Mouse (Mus musculus) 416B (cell line): ENCODE data around the gene Vcan.
"Not testable (repeated sequence)": the region's sequence is repeated elsewhere in the genome, so short reads cannot be mapped to it uniquely, and the experiment has no call there.

Source experiments
- DNase-seq: peaks from one replicate; pipeline ENCODE4 v3.0.0; 2011; ENCODE audit warnings: low read depth

Vcan gene

DNA sequence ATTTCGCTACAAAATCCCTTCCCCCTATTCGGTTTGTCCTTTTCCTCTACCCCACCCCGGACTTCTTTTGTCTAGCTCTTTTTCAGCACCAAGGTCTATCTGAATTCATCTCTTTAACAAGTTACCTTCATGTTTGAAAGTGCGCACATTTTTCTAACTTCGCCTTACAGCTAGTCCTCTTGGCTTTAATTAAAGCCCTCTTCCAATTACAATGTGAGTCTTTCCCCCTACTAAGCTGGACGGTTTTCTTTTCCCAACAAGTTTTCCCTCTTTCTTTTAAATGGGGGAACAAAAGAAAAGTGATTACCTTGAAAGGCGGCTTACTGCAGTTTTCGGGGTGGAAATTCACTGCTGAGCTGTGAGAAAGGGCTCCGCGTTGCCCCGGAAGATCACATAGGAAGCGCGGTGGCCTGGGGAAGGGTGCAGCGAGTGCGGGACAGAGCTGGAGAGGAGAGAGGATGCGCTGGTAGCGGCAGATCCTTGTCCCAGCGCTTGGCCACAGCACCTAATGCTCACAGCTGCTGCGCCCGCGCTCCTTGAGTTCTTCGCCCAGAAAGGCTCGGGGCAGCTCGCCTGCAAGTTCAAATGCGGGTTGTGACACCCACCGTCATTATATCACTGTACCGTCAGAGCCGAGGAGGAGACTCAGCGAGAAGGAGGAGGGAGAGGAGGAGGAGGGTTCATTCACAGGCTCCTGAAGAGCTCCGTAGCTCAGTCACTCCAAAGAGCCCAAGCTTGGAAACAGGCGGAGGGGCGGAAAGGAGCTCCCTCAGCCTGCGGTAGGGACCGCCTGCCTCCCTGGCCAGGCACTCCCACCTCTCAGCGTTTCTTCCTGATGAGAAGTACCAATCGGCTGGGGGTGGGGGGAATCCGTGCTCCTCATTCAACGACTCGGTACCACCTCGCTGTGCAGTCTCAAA is at the start of gene Vcan:
TSS of gene Vcan (minus strand) at position 744 of the 920 bp plus-strand sequence.
- no peak for DNase-seq

- DNase-seq: no peak
Measured at GRCm38 (mm10) chr13:89791475-89791874, 49.2 kb upstream of the Vcan start.

- DNase-seq: peak; percentile 80
Measured at GRCm38 (mm10) chr13:89782886-89783285, 40.6 kb upstream of the Vcan start.

DNA sequence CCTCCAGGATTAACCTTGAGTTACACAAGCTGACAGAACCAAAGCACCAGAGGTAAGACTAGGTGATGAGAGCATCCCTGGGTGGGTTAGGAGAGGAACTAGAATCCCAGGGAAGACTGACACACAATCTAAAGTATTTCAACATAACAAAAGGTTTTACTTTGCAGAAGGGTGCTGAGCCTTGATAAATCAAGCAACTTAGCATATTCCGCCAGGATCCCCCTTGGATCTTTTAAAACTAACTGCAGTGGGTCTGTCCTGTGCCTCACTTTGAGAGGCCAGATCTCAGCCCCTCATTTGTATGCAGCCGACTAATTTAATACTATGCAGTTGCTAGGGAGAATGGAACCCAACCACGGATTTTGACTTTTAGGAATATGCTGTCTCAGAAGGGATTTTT is 38.0 kb upstream of the Vcan start:
- no peak for DNase-seq

DNA sequence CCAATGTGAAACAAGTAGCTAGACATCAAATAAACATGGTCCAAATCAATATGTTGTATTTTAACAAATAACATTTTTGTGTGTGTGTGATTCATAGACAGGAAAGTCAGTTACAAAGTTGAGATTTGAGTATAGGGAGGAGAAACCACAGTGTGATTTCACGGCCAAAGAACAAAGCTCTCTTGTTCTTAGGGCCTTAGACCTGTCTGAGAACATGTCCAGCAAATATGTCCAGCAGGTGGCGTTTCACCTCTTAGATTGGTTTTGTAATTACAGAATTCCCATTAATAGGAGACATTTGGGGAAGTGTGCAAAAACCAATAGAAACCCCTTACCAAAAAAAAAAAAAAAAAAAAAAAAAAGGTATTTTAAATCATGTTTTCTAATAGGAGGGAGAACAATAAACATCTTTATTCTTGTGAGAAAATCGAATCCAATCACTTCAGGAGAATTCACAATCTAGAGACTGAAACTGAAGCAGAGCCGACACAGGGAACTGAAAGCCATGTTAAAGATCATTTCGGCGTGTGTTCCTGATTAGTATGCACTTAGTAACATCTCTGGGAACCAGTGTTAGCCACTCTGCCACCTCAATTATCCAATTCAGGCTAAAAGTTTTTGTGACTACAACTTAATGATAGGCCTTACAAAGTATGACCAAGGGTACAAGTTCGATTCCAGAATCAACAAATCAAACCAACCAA is 37.1 kb upstream of the Vcan start:
- DNase-seq: peak; percentile 70

DNA sequence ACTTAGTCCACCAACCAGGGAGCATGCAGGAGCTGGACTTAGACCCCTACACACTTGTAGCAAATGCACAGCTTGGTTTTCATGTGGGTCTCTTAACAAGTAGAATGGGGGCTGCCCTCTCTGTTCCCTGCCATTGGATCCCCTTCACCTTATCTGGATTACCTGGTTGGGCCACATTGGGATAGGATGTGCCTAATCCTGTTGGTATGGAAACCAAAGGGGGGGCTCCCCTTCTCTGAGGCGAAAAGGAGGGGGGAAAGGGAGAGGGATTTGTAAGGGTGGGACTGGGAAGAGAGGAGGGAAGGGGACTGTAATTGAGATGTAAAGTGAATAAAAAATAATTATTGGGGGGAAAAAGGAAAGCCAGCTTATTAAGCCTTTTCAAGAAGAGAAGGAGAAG is 35.5 kb upstream of the Vcan start:
- no peak for DNase-seq

- peak; percentile 48 for DNase-seq
Measured at GRCm38 (mm10) chr13:89777146-89777545, 34.8 kb upstream of the Vcan start.

DNA sequence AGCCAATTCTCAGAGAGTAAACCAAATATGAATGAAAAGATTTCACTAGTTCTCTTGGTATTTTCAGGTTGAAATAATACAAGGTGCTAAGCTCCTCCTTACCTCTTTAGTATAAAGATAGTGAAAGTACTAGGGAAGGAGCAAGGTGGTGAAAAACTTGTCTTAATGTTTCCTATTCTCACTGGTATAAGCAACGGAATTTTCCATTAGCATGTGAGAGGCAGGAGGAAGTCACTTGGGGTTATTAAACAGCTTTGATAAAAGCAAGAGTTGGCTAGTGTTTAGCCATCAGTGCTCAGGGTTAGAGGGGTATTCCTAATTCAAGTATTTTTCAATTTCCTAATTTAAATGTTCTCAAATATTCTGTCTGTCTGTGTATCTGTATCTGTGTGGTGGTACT is 24.2 kb upstream of the Vcan start:
- DNase-seq: peak; percentile 31

DNA sequence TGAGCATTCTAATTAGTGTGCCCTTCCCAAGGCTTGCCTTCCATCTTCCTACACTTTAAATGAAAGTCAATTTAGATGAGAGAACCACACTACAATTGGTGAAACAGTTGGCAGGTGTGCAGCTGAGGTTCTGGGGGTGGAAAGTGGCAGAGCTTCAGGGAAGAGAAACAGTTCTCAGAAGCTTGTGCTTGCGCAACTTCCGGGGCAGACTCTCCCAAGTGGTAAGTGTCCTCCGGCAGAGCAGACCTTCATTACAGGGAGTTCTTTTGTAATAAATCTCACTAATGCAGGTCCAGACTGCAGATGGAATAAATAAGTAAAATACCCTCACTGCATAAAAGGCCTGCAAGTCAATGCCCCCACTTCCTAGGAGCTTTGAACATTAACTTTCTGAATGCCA is 23.7 kb upstream of the Vcan start:
- peak; percentile 59 for DNase-seq

- no peak for DNase-seq
Measured at GRCm38 (mm10) chr13:89762339-89762738, 20.0 kb upstream of the Vcan start.

GRCm38 (mm10) chr13:89756347-89756746 is 14.0 kb upstream of the Vcan start:
- DNase-seq: no peak

GRCm38 (mm10) chr13:89750562-89750961 is 8.3 kb upstream of the Vcan start:
- DNase-seq: not testable (repeated sequence)

- DNase-seq: no peak
Measured at GRCm38 (mm10) chr13:89743201-89743600, 892 bp upstream of the Vcan start.

GRCm38 (mm10) chr13:89742686-89743200 is 434 bp upstream of the Vcan start:
- DNase-seq: no peak

DNA sequence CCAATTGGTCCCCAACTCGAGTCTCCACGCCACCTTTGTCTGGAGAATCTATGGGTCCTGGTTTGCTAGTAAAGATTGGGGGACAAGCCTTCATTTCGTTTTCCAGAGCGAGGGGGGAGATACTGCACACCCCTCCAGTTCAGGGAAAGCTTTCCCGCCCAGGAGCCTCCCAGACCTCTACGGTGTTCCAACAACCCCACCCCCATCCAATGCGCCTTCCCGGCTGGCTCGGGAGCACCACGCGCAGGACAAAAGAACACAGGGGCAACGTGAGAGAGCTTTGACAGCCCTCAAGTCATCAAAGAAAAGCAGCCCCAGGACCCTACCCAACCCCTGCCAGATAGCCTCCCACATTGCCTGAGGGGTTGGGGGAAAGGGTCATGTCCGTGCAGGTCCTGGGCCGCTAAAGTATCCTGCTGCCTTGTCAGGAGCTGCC is 1.2 kb downstream of the Vcan start:
- DNase-seq: no peak

GRCm38 (mm10) chr13:89740243-89741115 is 1.8 kb downstream of the Vcan start:
- DNase-seq: peak; percentile 95

GRCm38 (mm10) chr13:89739696-89740242 is 2.5 kb downstream of the Vcan start:
- no peak for DNase-seq

- peak; percentile 85 for DNase-seq
Measured at GRCm38 (mm10) chr13:89738776-89739695, 3.3 kb downstream of the Vcan start.

GRCm38 (mm10) chr13:89738275-89738674 is 4.0 kb downstream of the Vcan start:
- DNase-seq: peak; percentile 7

GRCm38 (mm10) chr13:89735111-89735510 is 7.2 kb downstream of the Vcan start:
- DNase-seq: no peak
